Mouse (Mus musculus) left cerebral cortex, adult 2 months (tissue): ENCODE data around the gene Usf2. TPM values are rescaled to one million over a fixed set of nuclear protein-coding genes. Genes with fewer than 3 reads are reported as not detected.
A peak's percentile ranks its signal among the peaks of the same experiment; 100 is the strongest.
"Not testable (repeated sequence)": the region's sequence is repeated elsewhere in the genome, so short reads cannot be mapped to it uniquely, and the experiment has no call there.

ENCODE experiments used
- DNase-seq, 2 experiments: peaks; one replicate each; pipeline ENCODE4 v3.0.0; 2021 to 2022; ENCODE audit warnings: low spot score in 2 of 2, mixed read lengths in 1 of 2; ENCODE audit errors: extremely low spot score in 1 of 2
- H3K27ac ChIP-seq: fragments of 200-600 bp; 2 replicates; pipeline ENCODE4 v1.8.1; 2022
- H3K4me3 ChIP-seq: fragments of 200-600 bp; 2 replicates; pipeline ENCODE4 v1.8.1; 2022
- CTCF ChIP-seq: fragments of 200-600 bp; IDR thresholded peaks from 2 replicates; pipeline ENCODE4 v1.8.1; 2022; ENCODE audit warnings: antibody characterized with exemption, mild to moderate bottlenecking, moderate library complexity
- intact Hi-C: fragments of 180-260 bp; cut with DNase I; formaldehyde crosslinking; loops from one replicate; pipeline ENCODE4 v1.15.1; 2025
- total RNA-seq, 2 experiments: library from RNA; stranded (reverse); gene quantifications; 2 replicates each; pipeline ENCODE4 v1.2.3; 2021

Usf2 gene
- total RNA-seq, 2 experiments from 2014 or later, result 131 to 134 TPM

DNA sequence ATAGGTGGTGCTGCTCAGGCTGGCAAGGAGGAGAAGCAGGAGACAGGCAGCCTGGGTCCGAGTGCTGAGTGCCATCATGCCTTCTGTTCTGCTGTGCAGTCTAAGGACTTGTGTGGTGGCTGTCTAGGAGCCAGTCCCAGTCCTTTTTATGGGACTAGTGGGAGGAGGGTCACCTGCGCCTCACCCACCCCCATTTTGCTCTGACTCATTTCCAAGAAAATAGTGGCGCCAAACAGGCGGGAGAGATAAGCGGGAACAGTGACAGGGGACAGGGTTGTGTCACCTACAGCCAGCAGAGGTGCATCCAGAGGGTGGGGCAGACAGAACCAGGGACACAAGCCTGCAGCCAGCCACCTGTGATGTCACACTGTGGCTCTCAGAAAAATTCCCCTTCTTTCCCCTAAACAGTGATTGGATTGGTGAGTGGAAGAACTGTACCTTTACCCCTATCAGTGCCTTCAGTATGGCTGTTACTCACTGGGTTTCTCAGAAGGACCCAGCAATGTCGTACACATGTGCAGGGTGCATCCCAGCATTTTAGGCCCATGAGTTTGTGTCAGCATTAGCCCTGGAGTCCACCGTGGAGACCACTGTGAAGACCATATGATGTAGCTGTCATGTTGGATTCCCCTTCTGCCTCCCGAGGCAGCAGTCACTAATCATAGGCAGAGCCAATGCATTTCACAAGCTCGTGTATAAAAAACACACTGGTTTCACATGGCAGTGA, 12.5 kb downstream of the Usf2 start, which contains the start of gene Hamp:
Gene Hamp, minus strand, starts transcription at position 124 of the 727 bp plus-strand sequence.
- Histone ChIP-seq H3K27ac (no peak within 1 kb of the TSS), H3K4me3 (no peak within 1 kb of the TSS)
- TF ChIP-seq CTCF, result no peak
- intact Hi-C loops, result no loop called here
- DNase-seq, result no peak

DNA sequence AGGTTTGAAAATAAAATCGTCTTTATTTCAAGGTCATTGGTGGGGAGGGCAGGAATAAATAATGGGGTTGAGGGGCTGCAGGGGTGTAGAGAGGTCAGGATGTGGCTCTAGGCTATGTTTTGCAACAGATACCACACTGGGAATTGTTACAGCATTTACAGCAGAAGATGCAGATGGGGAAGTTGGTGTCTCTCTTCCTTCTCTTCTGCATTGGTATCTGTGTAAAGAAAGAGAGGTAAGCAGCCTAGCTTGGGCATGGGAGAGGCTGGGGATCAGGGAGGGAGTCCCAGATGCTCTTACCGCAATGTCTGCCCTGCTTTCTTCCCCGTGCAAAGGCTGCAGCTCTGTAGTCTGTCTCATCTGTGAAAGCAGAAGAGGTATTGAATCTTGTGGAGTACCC, 14.2 kb downstream of the Usf2 start:
- H3K4me3 ChIP-seq, H3K27ac ChIP-seq, intact Hi-C loops, DNase-seq: not testable (repeated sequence)

DNA sequence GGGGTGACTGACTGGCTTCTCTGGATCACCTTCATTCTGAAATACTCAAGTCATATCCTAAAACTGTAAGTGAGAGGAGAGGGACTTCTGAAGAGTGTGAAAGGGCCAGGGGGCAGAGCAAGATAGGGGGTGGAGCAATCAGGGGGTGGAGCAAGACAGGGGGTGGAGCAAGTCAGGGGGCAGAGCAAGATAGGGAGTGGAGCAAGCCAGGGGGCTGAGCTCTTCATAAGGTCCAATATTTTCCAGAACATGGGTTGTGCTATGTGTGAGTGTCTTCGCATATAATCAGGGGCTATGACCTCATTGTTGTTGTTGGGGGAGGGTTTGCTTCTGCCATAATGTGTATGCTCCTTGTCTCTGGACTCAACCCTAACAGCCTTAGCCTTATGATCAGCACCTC, 16.5 kb downstream of the Usf2 start:
- DNase-seq, H3K4me3 ChIP-seq, intact Hi-C loops, H3K27ac ChIP-seq: not testable (repeated sequence)

DNA sequence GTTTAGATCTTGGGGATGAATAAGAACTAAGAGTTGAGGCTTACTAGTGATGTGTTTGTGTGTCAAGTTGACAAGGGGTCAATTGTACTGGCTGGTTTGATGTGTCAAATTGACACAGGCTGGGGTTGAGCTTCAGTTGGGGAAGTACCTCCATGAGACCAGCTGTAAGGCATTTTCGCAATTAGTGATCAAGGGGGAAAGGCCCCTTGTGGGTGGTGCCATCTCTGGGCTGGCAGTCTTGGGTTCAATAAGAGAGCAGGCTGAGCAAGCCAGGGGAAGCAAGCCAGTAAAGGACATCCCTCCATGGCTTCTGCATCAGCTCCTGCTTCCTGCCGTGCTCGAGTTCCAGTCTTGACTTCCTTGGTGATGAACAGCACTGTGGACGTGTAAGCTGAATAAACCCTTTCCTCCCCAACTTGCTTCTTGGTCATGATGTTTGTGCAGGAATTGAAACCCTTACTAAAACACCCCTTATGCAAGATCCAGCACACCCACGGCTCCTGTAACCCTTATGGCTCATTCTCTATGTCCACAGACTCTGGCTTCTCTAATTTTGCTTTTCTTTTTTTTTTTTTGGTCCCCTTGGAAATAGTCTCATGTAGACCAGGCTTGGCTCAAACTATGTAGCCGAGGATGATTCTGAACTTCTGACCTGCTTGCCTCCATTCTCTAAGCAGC, 21.0 kb downstream of the Usf2 start:
- H3K4me3 ChIP-seq, intact Hi-C loops, H3K27ac ChIP-seq, DNase-seq: not testable (repeated sequence)

DNA sequence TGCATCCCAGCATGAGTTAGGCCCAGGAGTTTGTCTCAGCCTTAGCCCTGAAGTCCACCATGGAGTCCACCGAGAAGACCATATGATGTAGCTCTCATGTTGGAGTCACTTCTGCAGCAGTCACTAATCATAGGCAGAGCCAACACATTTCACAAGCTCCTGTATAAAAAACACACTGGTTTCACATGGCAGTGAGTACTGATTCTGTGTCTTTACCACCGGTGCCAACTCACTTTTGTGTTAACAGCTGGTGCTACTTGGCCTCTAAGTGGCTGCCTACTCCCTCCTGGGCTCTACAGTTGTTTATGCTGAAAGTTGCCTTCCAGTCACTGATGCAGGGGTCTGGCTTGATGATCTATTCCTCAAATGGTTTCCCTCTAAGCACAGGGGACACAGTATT, 32.0 kb downstream of the Usf2 start, which contains the start of gene Hamp2:
Gene Hamp2, minus strand, starts transcription at position 101 of the 400 bp plus-strand sequence.
- intact Hi-C loops, H3K4me3 ChIP-seq: not testable (repeated sequence)

DNA sequence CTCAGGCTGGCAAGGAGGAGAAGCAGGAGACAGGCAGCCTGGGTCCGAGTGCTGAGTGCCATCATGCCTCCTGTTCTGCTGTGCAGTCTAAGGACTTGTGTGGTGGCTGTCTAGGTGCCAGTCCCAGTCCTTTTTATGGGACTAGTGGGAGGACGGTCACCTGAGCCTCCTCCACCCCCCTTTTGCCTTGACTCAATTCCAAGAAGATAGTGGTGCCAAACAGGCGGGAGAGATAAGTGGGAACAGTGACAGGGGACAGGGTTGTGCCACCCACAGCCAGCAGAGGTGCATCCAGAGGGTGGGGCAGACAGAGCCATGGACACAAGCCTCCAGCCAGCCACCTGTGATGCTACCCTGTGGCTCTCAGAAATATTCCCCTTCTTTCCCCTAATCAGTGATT, 32.5 kb downstream of the Usf2 start:
- intact Hi-C loops, result no loop called here
- no peak overlapping the region for H3K27ac ChIP-seq
- no peak for DNase-seq
- no peak for TF ChIP-seq CTCF
- H3K4me3 ChIP-seq, result no peak overlapping the region

More for the DNA sequence above, 32.0 kb downstream of the Usf2 start, which contains the start of gene Hamp2:
- DNase-seq, H3K27ac ChIP-seq: not testable (repeated sequence)

DNA sequence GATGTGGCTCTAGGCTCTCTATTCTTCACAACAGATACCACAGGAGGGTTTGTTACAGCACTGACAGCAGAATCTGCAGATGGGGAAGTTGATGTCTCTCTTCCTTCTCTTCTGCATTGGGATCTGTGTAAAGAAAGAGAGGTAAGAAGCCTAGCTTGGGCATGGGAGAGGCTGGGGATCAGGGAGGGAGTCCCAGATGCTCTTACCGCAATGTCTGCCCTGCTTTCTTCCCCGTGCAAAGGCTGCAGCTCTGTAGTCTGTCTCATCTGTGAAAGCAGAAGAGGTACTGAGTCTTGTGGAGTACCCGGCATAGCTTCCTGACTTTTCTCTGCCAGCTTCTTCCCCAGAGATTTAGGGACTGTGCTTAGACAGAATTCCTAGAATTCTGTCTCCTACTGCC, 34.1 kb downstream of the Usf2 start:
- intact Hi-C loops, DNase-seq: not testable (repeated sequence)

DNA sequence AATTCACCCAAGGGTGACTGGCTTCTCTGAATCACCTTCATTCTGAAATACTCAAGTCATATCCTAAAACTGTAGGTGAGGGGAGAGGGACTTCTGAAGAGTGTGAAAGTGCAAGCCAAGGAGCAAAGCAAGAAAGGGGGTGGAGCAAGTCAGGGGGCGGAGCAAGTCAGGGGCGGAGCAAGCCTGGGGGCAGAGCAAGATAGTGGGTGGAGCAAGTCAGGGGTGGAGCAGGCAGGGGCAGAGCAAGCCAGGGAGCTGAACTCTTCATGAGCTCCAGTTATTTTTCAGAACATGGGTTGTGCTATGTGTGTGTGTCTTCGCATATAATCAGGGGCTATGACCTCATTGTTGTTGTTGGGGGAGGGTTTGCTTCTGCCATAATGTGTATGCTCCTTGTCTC, 36.4 kb downstream of the Usf2 start:
- intact Hi-C loops, result no loop called here
- H3K27ac ChIP-seq, result no peak overlapping the region
- no peak overlapping the region for H3K4me3 ChIP-seq
- TF ChIP-seq CTCF, result no peak
- DNase-seq, result no peak

More for the DNA sequence above, 34.1 kb downstream of the Usf2 start:
- not testable (repeated sequence) for H3K27ac ChIP-seq, H3K4me3 ChIP-seq

DNA sequence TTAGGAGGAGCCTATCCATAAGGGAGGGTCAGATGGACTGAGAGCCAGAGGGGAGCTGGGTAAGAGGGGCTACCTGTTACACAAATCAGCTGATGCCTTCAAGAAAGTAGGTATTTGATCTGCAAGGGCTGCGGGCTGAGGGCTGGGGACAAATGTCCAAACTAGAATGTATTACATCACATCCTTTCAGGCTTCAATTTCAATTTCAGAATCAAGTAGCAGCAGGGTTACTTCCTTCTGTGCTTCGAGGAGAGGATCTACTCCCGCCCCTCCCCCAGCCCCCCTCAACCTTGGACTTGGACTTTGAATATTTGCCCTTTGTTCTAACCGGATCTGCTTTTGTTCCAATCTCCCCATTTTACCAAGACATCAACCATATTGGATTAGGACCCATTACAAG, 39.4 kb downstream of the Usf2 start:
- Histone ChIP-seq H3K27ac (peak overlapping the region; percentile 54), H3K4me3 (0 out of 2 replicates have a peak overlapping the region, but pooled peaks have one; percentile 2)
- no peak for DNase-seq
- intact Hi-C loops, result no loop called here
- TF ChIP-seq CTCF, result no peak

DNA sequence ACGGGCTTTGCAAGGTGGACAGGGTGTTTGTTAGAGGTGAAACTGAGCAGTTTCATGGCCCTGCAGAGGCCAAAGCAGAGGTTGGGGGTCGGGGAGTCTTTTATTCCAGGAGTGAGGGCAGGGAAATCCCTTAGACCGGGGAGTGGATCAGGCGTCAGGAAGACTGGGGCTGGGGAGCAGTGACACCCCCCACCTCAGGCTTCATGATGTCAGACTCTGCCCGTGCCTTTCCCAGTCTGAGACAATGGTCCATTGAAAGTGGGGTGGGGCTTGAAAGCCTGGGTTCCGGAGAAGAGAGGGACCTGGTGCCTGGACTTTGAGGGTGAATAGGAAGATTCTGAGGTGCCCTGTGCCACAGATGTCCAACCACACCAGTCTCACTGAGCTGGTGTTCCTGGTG, 39.9 kb downstream of the Usf2 start:
- no peak for TF ChIP-seq CTCF
- intact Hi-C loops, result no loop called here
- no peak for DNase-seq
- Histone ChIP-seq H3K4me3 (0 out of 2 replicates have a peak overlapping the region, but pooled peaks have one; percentile 2), H3K27ac (peak overlapping the region; percentile 61)

DNA sequence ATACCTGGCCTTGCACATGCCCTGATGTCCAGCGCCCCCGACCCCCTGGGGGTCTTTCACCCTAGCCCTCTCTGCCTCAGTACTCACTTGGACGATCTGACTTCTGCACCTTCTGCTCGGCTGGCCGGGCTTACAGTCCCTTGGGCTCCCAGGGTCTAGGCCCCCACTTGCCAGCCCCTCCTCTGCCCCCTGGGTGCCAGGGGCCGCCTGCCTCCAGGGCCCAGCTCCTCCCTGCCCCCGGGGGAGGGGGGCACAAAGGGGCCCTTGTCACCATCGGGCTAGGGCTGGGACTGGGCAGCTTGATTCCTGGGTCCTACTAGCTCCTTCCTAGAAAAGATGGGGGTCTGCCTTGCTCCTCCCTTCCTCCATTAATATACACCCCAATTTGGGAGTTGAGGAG, 41.9 kb downstream of the Usf2 start, which contains the start of gene Mag:
Gene Mag, minus strand, starts transcription at position 142 of the 400 bp plus-strand sequence.
- DNase-seq, result peak in 1 of 2 experiments; percentile 39
- intact Hi-C loops, result no loop called here
- peak within 1 kb of the TSS; percentile 56; the same call in 1 of the 2 replicates for H3K27ac ChIP-seq
- TF ChIP-seq CTCF, result no peak
- peak within 1 kb of the TSS; percentile 13 for H3K4me3 ChIP-seq

DNA sequence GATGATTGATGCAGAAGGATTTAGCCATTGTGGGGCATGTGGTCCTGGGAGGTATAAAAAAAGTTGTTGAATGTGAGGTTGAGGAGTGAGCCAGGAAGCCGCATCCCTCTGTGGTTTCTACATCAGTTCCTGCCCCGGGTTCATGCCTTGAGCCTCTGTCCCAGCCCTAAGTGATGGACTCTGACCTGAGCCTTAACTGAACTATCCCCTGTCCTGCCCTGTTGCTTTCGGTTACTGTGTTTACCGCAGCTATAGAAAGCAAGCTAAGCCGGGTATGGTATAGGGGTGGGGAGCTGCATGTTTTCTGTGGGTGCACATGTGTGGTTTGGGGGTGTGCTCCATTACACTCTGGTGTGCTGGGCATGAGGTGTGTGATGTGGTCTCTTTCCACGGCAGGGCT, 46.8 kb downstream of the Usf2 start:
- intact Hi-C loops, result no loop called here
- Histone ChIP-seq H3K27ac (no peak overlapping the region), H3K4me3 (no peak overlapping the region)
- no peak for TF ChIP-seq CTCF
- no peak for DNase-seq
